Mouse (Mus musculus) G1E (cell line): ENCODE results near the gene Gdpd3.

ENCODE experiments used
- CTCF ChIP-seq: IDR thresholded peaks from 2 replicates; pipeline ENCODE4 v1.5.1; 2012; ENCODE audit warnings: low read depth, low read length, inconsistent platforms, mixed read lengths
- GATA2 ChIP-seq: IDR thresholded peaks from 2 replicates; pipeline ENCODE4 v1.6.1; 2012; ENCODE audit warnings: low read depth, low read length, inconsistent platforms, borderline replicate concordance
- TAL1 ChIP-seq: conservative IDR thresholded peaks from 2 replicates; pipeline ENCODE4 v1.6.1; 2012; ENCODE audit warnings: low read depth, low read length, inconsistent platforms, mixed read lengths

GRCm38 (mm10) chr7:126773351-126773750 is 7.2 kb downstream of the Gdpd3 start:
- no peak for TF ChIP-seq CTCF
- TF ChIP-seq TAL1: no peak
- no peak for TF ChIP-seq GATA2
